Mouse (Mus musculus) limb, embryonic 13.5 days (tissue): ENCODE data around the gene Ttll3. TPM values are rescaled to one million over a fixed set of nuclear protein-coding genes. Genes with fewer than 3 reads are reported as not detected.

Experiments
- ATAC-seq: fragments of 200-750 bp; cut with Nextera tagmentation; 2 replicates; pipeline ENCODE4 v1.8.0; 2017; ENCODE audit warnings: low read depth, moderate number of reproducible peaks, moderate TSS enrichment; ENCODE audit not compliant: low FRiP score
- H3K27ac ChIP-seq: fragments of 300-500 bp; sonication (generic); 2 replicates; pipeline ENCODE4 v1.5.1; 2015; ENCODE audit warnings: inconsistent platforms, mild to moderate bottlenecking, moderate library complexity
- H3K27me3 ChIP-seq: fragments of 300-500 bp; sonication (generic); 2 replicates; pipeline ENCODE4 v1.6.1; 2015; ENCODE audit warnings: mild to moderate bottlenecking, inconsistent platforms
- H3K36me3 ChIP-seq: fragments of 300-500 bp; sonication (generic); 2 replicates; pipeline ENCODE4 v1.6.1; 2015; ENCODE audit warnings: inconsistent platforms, mild to moderate bottlenecking, moderate library complexity
- H3K4me1 ChIP-seq: fragments of 300-500 bp; sonication (generic); 2 replicates; pipeline ENCODE4 v1.6.1; 2015; ENCODE audit warnings: inconsistent platforms
- H3K4me2 ChIP-seq: fragments of 300-500 bp; sonication (generic); replicated peaks from 2 replicates; pipeline ENCODE4 v1.6.1; 2015; ENCODE audit warnings: inconsistent platforms, mild to moderate bottlenecking, moderate library complexity
- H3K4me3 ChIP-seq: fragments of 300-500 bp; sonication (generic); 2 replicates; pipeline ENCODE4 v1.5.1; 2015; ENCODE audit warnings: moderate library complexity, mild to moderate bottlenecking, inconsistent platforms
- H3K9ac ChIP-seq: fragments of 300-500 bp; sonication (generic); 2 replicates; pipeline ENCODE4 v1.6.1; 2015; ENCODE audit warnings: mild to moderate bottlenecking, inconsistent platforms
- H3K9me3 ChIP-seq: fragments of 300-500 bp; sonication (generic); 2 replicates; pipeline ENCODE4 v1.6.1; 2016; ENCODE audit warnings: inconsistent platforms
- WGBS: fragments of 180-500 bp; shearing (Covaris S2); methylation state at CpG from one replicate; pipeline ENCODE4 v1.1.7; 2015; 5-methylcytosine and 5-hydroxymethylcytosine counted together
- microRNA-seq: library from miRNA; unstranded; fragments of <30 nt; microRNA quantifications from one replicate; pipeline ENCODE4, GENCODE M21; 2016
- polyA plus RNA-seq: library from polyadenylated mRNA; unstranded; fragments of >200 nt; fragmentation: Nextera tagmentation; extraction: Ambion mirVana; gene quantifications from 2 replicates; pipeline ENCODE4 v1.2.1, GENCODE M21; 2015

Gene Ttll3
- polyA plus RNA-seq, 1 experiment from 2014 or later: 7.3 TPM

GRCm38 (mm10) chr6:113443091-113443490 is 54.0 kb downstream of the Ttll3 start:
- WGBS: 47% methylated on average over 12 of the region's 12 CpGs
- Histone ChIP-seq H3K9me3 (no peaks in the 10 kb centered on the region), H3K4me1 (peaks cover 8% of the 10 kb centered on the region), H3K27ac (0 out of 2 replicates have a peak overlapping the region, but pooled peaks have one; percentile 70), H3K4me3 (peak overlapping the region; percentile 98), H3K36me3 (peaks cover 25% of the 10 kb centered on the region), H3K27me3 (no peaks in the 10 kb centered on the region), H3K9ac (peak overlapping the region; percentile 97), H3K4me2 (peak overlapping the region; percentile 87)
- ATAC-seq: no peak

- Histone ChIP-seq H3K4me1 (peaks cover 8% of the 10 kb centered on the region), H3K36me3 (peaks cover 36% of the 10 kb centered on the region), H3K9me3 (no peaks in the 10 kb centered on the region), H3K9ac (no peak overlapping the region), H3K27ac (no peak overlapping the region), H3K27me3 (no peaks in the 10 kb centered on the region), H3K4me3 (no peak overlapping the region), H3K4me2 (no peak overlapping the region)
- no peak for ATAC-seq
- 88% methylated on average over 8 of the region's 8 CpGs for WGBS
Observed at GRCm38 (mm10) chr6:113444207-113444965, 55.3 kb downstream of the Ttll3 start.

GRCm38 (mm10) chr6:113447639-113448038 is 58.6 kb downstream of the Ttll3 start:
- no peaks in the 10 kb centered on the region for H3K9me3 ChIP-seq
- no peaks in the 10 kb centered on the region for H3K27me3 ChIP-seq
- no peak overlapping the region for H3K27ac ChIP-seq
- no peak overlapping the region for H3K9ac ChIP-seq
- H3K4me2 ChIP-seq: no peak overlapping the region
- H3K36me3 ChIP-seq: peaks cover 36% of the 10 kb centered on the region
- ATAC-seq: no peak
- 94% methylated on average over 4 of the region's 4 CpGs for WGBS
- H3K4me1 ChIP-seq: peaks cover 13% of the 10 kb centered on the region
- no peak overlapping the region for H3K4me3 ChIP-seq

- no peak overlapping the region for H3K4me3 ChIP-seq
- no peak overlapping the region for H3K27ac ChIP-seq
- WGBS: 83% methylated on average over 2 of the region's 2 CpGs
Observed at GRCm38 (mm10) chr6:113451839-113452238, 62.8 kb downstream of the Ttll3 start.

GRCm38 (mm10) chr6:113455007-113455406 is 65.9 kb downstream of the Ttll3 start:
- Histone ChIP-seq H3K4me3 (no peak overlapping the region), H3K27ac (no peak overlapping the region), H3K9me3 (no peaks in the 10 kb centered on the region), H3K9ac (no peak overlapping the region), H3K4me1 (0 out of 2 replicates have a peak, but pooled peaks cover 5% of the 10 kb centered on the region), H3K4me2 (no peak overlapping the region), H3K27me3 (no peaks in the 10 kb centered on the region), H3K36me3 (no peaks in the 10 kb centered on the region)
- 66% methylated on average over 5 of the region's 5 CpGs for WGBS
- no peak for ATAC-seq

More at GRCm38 (mm10) chr6:113451839-113452238, 62.8 kb downstream of the Ttll3 start:
- Histone ChIP-seq H3K4me1 (0 out of 2 replicates have a peak, but pooled peaks cover 5% of the 10 kb centered on the region), H3K27me3 (no peaks in the 10 kb centered on the region), H3K4me2 (no peak overlapping the region), H3K9ac (no peak overlapping the region), H3K36me3 (peaks cover 23% of the 10 kb centered on the region), H3K9me3 (no peaks in the 10 kb centered on the region)
- peak; percentile 61; the same call in 1 of the 2 replicates for ATAC-seq

- Histone ChIP-seq H3K36me3 (no peaks in the 10 kb centered on the region), H3K9me3 (no peaks in the 10 kb centered on the region), H3K4me2 (peak within 1 kb of the TSS; percentile 26), H3K27ac (no peak within 1 kb of the TSS), H3K4me1 (no peaks in the 10 kb centered on the region), H3K9ac (0 out of 2 replicates have a peak within 1 kb of the TSS, but pooled peaks have one; percentile 35), H3K27me3 (no peaks in the 10 kb centered on the region), H3K4me3 (no peak within 1 kb of the TSS)
- ATAC-seq: no peak
- 62% methylated on average over 9 of the region's 10 CpGs for WGBS
Observed at GRCm38 (mm10) chr6:113457952-113458534, 69.0 kb downstream of the Ttll3 start, which contains the start of gene Il17re. Gene Il17re (plus strand): TSS chr6:113458484.

GRCm38 (mm10) chr6:113458635-113459034 is 69.6 kb downstream of the Ttll3 start:
- Histone ChIP-seq H3K36me3 (no peaks in the 10 kb centered on the region), H3K9me3 (no peaks in the 10 kb centered on the region), H3K4me3 (no peak overlapping the region), H3K4me2 (peak overlapping the region; percentile 26), H3K27ac (no peak overlapping the region), H3K9ac (0 out of 2 replicates have a peak overlapping the region, but pooled peaks have one; percentile 35), H3K4me1 (no peaks in the 10 kb centered on the region), H3K27me3 (no peaks in the 10 kb centered on the region)
- 47% methylated on average over 10 of the region's 10 CpGs for WGBS
- no peak for ATAC-seq

- Histone ChIP-seq H3K36me3 (no peaks in the 10 kb centered on the region), H3K4me2 (no peak overlapping the region), H3K9me3 (no peaks in the 10 kb centered on the region), H3K9ac (no peak overlapping the region), H3K27me3 (peaks cover 17% of the 10 kb centered on the region; the same call in 1 of the 2 replicates), H3K4me1 (peaks cover 5% of the 10 kb centered on the region), H3K27ac (no peak overlapping the region), H3K4me3 (no peak overlapping the region)
- ATAC-seq: no peak
- 67% methylated on average over 7 of the region's 7 CpGs for WGBS
Observed at GRCm38 (mm10) chr6:113464040-113464439, 75.0 kb downstream of the Ttll3 start.

Small RNA genes within 50 kb of the gene (microRNA-seq; reads per million reads assigned to microRNA genes)
- not detected for gene Gm24387

Other genes with a start within 250 kb of the Ttll3 start
- gene Lhfpl4, start 193.9 kb upstream of the Ttll3 start, polyA plus RNA-seq: 0.80 and 1.1 TPM in 2 replicates
- 34.8 and 37.8 TPM in 2 replicates for gene Mtmr14, start 151.4 kb upstream of the Ttll3 start, polyA plus RNA-seq
- gene Cpne9, start 107.0 kb upstream of the Ttll3 start, polyA plus RNA-seq: 0.32 and 0.38 TPM in 2 replicates
- 19.2 and 19.3 TPM in 2 replicates for gene Brpf1, start 82.1 kb upstream of the Ttll3 start, polyA plus RNA-seq
- 14.7 and 15.7 TPM in 2 replicates for gene Ogg1, start 62.3 kb upstream of the Ttll3 start, polyA plus RNA-seq
- 97.9 and 100 TPM in 2 replicates for gene Camk1, start 45.3 kb upstream of the Ttll3 start, polyA plus RNA-seq
- gene Tada3, start 11.4 kb upstream of the Ttll3 start, polyA plus RNA-seq: 44.8 and 46.8 TPM in 2 replicates
- gene Arpc4, start 11.1 kb upstream of the Ttll3 start, polyA plus RNA-seq: 384 and 391 TPM in 2 replicates
- 27.1 and 27.3 TPM in 2 replicates for gene Rpusd3, start 30.1 kb downstream of the Ttll3 start, polyA plus RNA-seq
- gene Cidec, start 46.5 kb downstream of the Ttll3 start, polyA plus RNA-seq: not detected in 2 replicates
- gene Jagn1, start 53.3 kb downstream of the Ttll3 start, polyA plus RNA-seq: 88.2 and 89.7 TPM in 2 replicates
- 6.5 and 6.6 TPM in 2 replicates for gene Il17re, start 69.2 kb downstream of the Ttll3 start, polyA plus RNA-seq
- 9.9 and 10.5 TPM in 2 replicates for gene Il17rc, start 82.2 kb downstream of the Ttll3 start, polyA plus RNA-seq
- gene Creld1, start 94.0 kb downstream of the Ttll3 start, polyA plus RNA-seq: 14.9 and 17.1 TPM in 2 replicates
- 0.94 and 1.2 TPM in 2 replicates for gene Prrt3, start 112.7 kb downstream of the Ttll3 start, polyA plus RNA-seq
- gene Emc3, start 142.4 kb downstream of the Ttll3 start, polyA plus RNA-seq: 94.0 and 98.4 TPM in 2 replicates
- 11.6 and 11.7 TPM in 2 replicates for gene Fancd2, start 142.4 kb downstream of the Ttll3 start, polyA plus RNA-seq
- gene Fancd2os, start 211.5 kb downstream of the Ttll3 start, polyA plus RNA-seq: not detected in 2 replicates
- gene Brk1, start 215.5 kb downstream of the Ttll3 start, polyA plus RNA-seq: 232 and 239 TPM in 2 replicates
- gene Vhl, start 234.7 kb downstream of the Ttll3 start, polyA plus RNA-seq: 56.5 and 56.6 TPM in 2 replicates
- gene Irak2, start 249.2 kb downstream of the Ttll3 start, polyA plus RNA-seq: 3.4 and 3.6 TPM in 2 replicates